Mouse (Mus musculus) liver, postnatal 0 days (tissue): ENCODE results near the gene Srprb. TPM values are rescaled to one million over a fixed set of nuclear protein-coding genes. Genes with fewer than 3 reads are reported as not detected.

ENCODE experiments used
- ATAC-seq: fragments of 200-750 bp; cut with Nextera tagmentation; 2 replicates; pipeline ENCODE4 v1.8.0; 2017; ENCODE audit warnings: mild to moderate bottlenecking, moderate library complexity
- DNase-seq: peaks from one replicate; pipeline ENCODE4 v3.0.0-alpha.2; 2016
- H3K27ac ChIP-seq: fragments of 300-500 bp; sonication (generic); 2 replicates; pipeline ENCODE4 v1.5.1; 2014; ENCODE audit warnings: antibody characterized with exemption, moderate library complexity, mild to moderate bottlenecking, low read depth
- H3K27me3 ChIP-seq: fragments of 300-500 bp; sonication (generic); 2 replicates; pipeline ENCODE4 v1.6.1; 2014; ENCODE audit warnings: low read length, control low read depth, mixed read lengths; ENCODE audit not compliant: insufficient read depth
- H3K36me3 ChIP-seq: fragments of 300-500 bp; sonication (generic); replicated peaks from 2 replicates; pipeline ENCODE4 v1.6.1; 2014; ENCODE audit warnings: mild to moderate bottlenecking, control low read depth, low read length, moderate library complexity, mixed read lengths; ENCODE audit not compliant: insufficient read depth
- H3K4me1 ChIP-seq: fragments of 300-500 bp; sonication (generic); 2 replicates; pipeline ENCODE4 v1.6.1; 2014; ENCODE audit warnings: antibody characterized with exemption, mild to moderate bottlenecking, control low read depth; ENCODE audit not compliant: insufficient read depth
- H3K4me2 ChIP-seq: fragments of 300-500 bp; sonication (generic); 2 replicates; pipeline ENCODE4 v1.6.1; 2014; ENCODE audit warnings: low read depth, mild to moderate bottlenecking, low read length, moderate library complexity, mixed read lengths
- H3K4me3 ChIP-seq: fragments of 300-500 bp; sonication (generic); 2 replicates; pipeline ENCODE4 v1.5.1; 2014; ENCODE audit warnings: low read depth, low read length
- H3K9ac ChIP-seq: fragments of 300-500 bp; sonication (generic); replicated peaks from 2 replicates; pipeline ENCODE4 v1.6.1; 2014; ENCODE audit warnings: mild to moderate bottlenecking, moderate library complexity
- H3K9me3 ChIP-seq: fragments of 300-500 bp; sonication (generic); 2 replicates; pipeline ENCODE4 v1.6.1; 2016; ENCODE audit warnings: mild to moderate bottlenecking, control low read depth, low read length, mixed read lengths
- CTCF ChIP-seq: sonication (generic); IDR thresholded peaks from 2 replicates; pipeline ENCODE4 v1.5.1; 2016; ENCODE audit warnings: antibody characterized with exemption, low read depth
- EP300 ChIP-seq: IDR thresholded peaks from 2 replicates; pipeline ENCODE4 v1.6.1; 2016; ENCODE audit warnings: antibody characterized with exemption, low read depth, mild to moderate bottlenecking
- WGBS: fragments of 180-500 bp; shearing (Covaris S2); extraction: QIAGEN DNeasy Blood & Tissue Kit; methylation state at CpG from one replicate; pipeline ENCODE4 v1.1.7; 2014; ENCODE audit not compliant: insufficient replicate concordance; 5-methylcytosine and 5-hydroxymethylcytosine counted together
- polyA plus RNA-seq: library from polyadenylated mRNA; unstranded; fragments of >200 nt; fragmentation: Nextera tagmentation; extraction: Ambion mirVana; gene quantifications from 2 replicates; pipeline ENCODE4 v1.2.1, GENCODE M21; 2015

Srprb gene
- 10.1 and 10.8 TPM in 2 replicates for polyA plus RNA-seq

GRCm38 (mm10) chr9:103201561-103202260 is at the start of gene Srprb:
Srprb (minus strand) TSS chr9:103202137.
- H3K4me2 ChIP-seq = peak within 1 kb of the TSS; percentile 89
- no peaks in the 10 kb centered on the region for H3K4me1 ChIP-seq
- H3K27ac ChIP-seq = peak within 1 kb of the TSS; percentile 64
- 1% methylated on average over 45 of the region's 45 CpGs for WGBS
- no peaks in the 10 kb centered on the region for H3K9me3 ChIP-seq
- no peaks in the 10 kb centered on the region for H3K27me3 ChIP-seq
- no peak for TF ChIP-seq EP300
- TF ChIP-seq CTCF = no peak
- H3K9ac ChIP-seq = peak within 1 kb of the TSS; percentile 79
- peaks cover 14% of the 10 kb centered on the region for H3K36me3 ChIP-seq
- DNase-seq = peak; percentile 94
- ATAC-seq = peak; percentile 94
- peak within 1 kb of the TSS; percentile 77 for H3K4me3 ChIP-seq

DNA sequence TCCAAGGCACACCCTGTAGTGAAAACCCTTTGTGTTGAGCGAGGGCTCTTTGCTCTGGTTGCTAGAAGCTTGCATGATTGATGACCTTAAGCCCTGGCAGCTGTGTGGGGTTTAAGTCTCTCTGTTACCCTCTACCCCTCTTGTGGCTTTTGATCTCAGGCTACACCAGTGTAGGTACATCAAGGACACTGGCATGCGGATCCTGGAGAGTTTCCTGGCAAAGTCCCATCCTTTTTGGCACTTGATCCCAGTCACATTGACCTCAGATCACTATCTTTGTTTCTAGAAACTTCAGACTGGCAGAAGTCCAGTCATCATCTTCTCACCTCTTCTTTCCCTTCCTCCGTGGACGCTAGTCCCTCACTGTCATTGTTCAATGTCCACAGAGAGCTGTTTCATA is 46.7 kb upstream of the Srprb start:
- no peak overlapping the region for H3K27ac ChIP-seq
- TF ChIP-seq CTCF = no peak
- TF ChIP-seq EP300 = no peak
- no peaks in the 10 kb centered on the region for H3K27me3 ChIP-seq
- DNase-seq = no peak
- no peaks in the 10 kb centered on the region for H3K9me3 ChIP-seq
- H3K9ac ChIP-seq = no peak overlapping the region
- no peak overlapping the region for H3K4me2 ChIP-seq
- H3K36me3 ChIP-seq = no peaks in the 10 kb centered on the region
- H3K4me3 ChIP-seq = no peak overlapping the region
- peaks cover 5% of the 10 kb centered on the region; the same call in 1 of the 2 replicates for H3K4me1 ChIP-seq
- no peak for ATAC-seq
- 50% methylated on average over 4 of the region's 4 CpGs for WGBS

GRCm38 (mm10) chr9:103246526-103247168 is 44.7 kb upstream of the Srprb start:
- no peak overlapping the region for H3K27ac ChIP-seq
- H3K4me2 ChIP-seq = no peak overlapping the region
- H3K4me3 ChIP-seq = no peak overlapping the region
- peak; percentile 62 for TF ChIP-seq CTCF
- TF ChIP-seq EP300 = no peak
- no peaks in the 10 kb centered on the region for H3K9me3 ChIP-seq
- 66% methylated on average over 8 of the region's 8 CpGs for WGBS
- H3K4me1 ChIP-seq = peaks cover 10% of the 10 kb centered on the region
- DNase-seq = no peak
- no peaks in the 10 kb centered on the region for H3K36me3 ChIP-seq
- no peak overlapping the region for H3K9ac ChIP-seq
- ATAC-seq = peak; percentile 34; the same call in 1 of the 2 replicates
- H3K27me3 ChIP-seq = no peaks in the 10 kb centered on the region

- DNase-seq = peak; percentile 47
- Histone ChIP-seq H3K36me3 (no peaks in the 10 kb centered on the region), H3K9me3 (no peaks in the 10 kb centered on the region), H3K4me2 (peak overlapping the region; percentile 13), H3K4me3 (no peak overlapping the region), H3K4me1 (peaks cover 23% of the 10 kb centered on the region), H3K27ac (peak overlapping the region; percentile 94), H3K27me3 (no peaks in the 10 kb centered on the region), H3K9ac (no peak overlapping the region)
- WGBS = 69% methylated on average over 4 of the region's 4 CpGs
- TF ChIP-seq CTCF (no peak), EP300 (peak; percentile 82)
- ATAC-seq = peak; percentile 88
Observed at GRCm38 (mm10) chr9:103243640-103244039, 41.7 kb upstream of the Srprb start.

DNA sequence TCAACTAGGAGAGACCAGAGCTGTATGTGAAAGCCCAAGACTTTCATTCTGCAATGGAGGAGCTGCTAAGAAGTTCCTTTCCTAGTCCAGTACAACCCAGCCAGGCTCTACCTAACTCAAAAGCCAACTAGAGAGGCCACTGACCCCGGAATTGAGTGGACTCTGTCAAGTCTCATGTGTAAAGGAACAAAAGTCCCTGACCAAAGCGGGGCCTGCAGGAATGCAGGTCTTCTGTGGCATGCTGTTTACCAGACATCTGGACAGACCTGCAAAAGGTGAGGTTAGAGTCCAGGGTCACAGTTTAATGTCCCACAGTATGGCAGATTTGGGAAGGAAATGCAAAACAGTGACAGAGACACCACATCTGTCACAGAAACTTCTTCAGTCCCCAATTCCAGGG is 39.3 kb upstream of the Srprb start:
- DNase-seq = peak; percentile 47
- 47% methylated on average over 2 of the region's 2 CpGs for WGBS
- H3K27ac ChIP-seq = peak overlapping the region; percentile 94

GRCm38 (mm10) chr9:103239471-103239870 is 37.5 kb upstream of the Srprb start:
- DNase-seq (no peak), ATAC-seq (peak; percentile 16; the same call in 1 of the 2 replicates)
- H3K4me1 ChIP-seq = peaks cover 23% of the 10 kb centered on the region
- 81% methylated on average over 6 of the region's 6 CpGs for WGBS
- peak overlapping the region; percentile 34 for H3K27ac ChIP-seq
- no peaks in the 10 kb centered on the region for H3K27me3 ChIP-seq
- TF ChIP-seq EP300 = no peak
- no peak overlapping the region for H3K4me2 ChIP-seq
- H3K4me3 ChIP-seq = no peak overlapping the region
- H3K36me3 ChIP-seq = no peaks in the 10 kb centered on the region
- no peaks in the 10 kb centered on the region for H3K9me3 ChIP-seq
- H3K9ac ChIP-seq = no peak overlapping the region

More for the DNA sequence above, 39.3 kb upstream of the Srprb start:
- TF ChIP-seq CTCF (no peak), EP300 (peak; percentile 58)
- Histone ChIP-seq H3K4me3 (no peak overlapping the region), H3K9me3 (no peaks in the 10 kb centered on the region), H3K9ac (peak overlapping the region; percentile 48), H3K36me3 (no peaks in the 10 kb centered on the region), H3K4me1 (peaks cover 20% of the 10 kb centered on the region), H3K27me3 (no peaks in the 10 kb centered on the region), H3K4me2 (no peak overlapping the region)
- peak; percentile 67 for ATAC-seq
